Mouse (Mus musculus): ENCODE measurements around the gene Hspb1. TPM values are rescaled to one million over a fixed set of nuclear protein-coding genes. Genes with fewer than 3 reads are reported as not detected.

Hspb1 gene
- polyA plus RNA-seq, 1 experiment from 2014 or later, result 113 TPM

- WGBS, result 59% methylated on average over 3 of the region's 3 CpGs
- no peaks in the 10 kb centered on the region for H3K27me3 ChIP-seq (ENCODE audit: insufficient read depth, low read length)
- no peaks in the 10 kb centered on the region for H3K9me3 ChIP-seq (replicated peaks; ENCODE audit: low read length)
- no peaks in the 10 kb centered on the region for H3K36me3 ChIP-seq (ENCODE audit: insufficient read depth, low read length)
- H3K9ac ChIP-seq (ENCODE audit: low read depth, low read length), result no peak overlapping the region
- no peak overlapping the region for H3K27ac ChIP-seq
- TF ChIP-seq CTCF (IDR thresholded peaks at IDR 0.05; ENCODE audit: low read depth), result no peak
- DNase-seq (ENCODE audit: low spot score), result no peak
- 0 out of 2 replicates have a peak, but pooled peaks cover 3% of the 10 kb centered on the region for H3K4me1 ChIP-seq (replicated peaks; ENCODE audit: insufficient read depth, low read length)
- no peak overlapping the region for H3K4me2 ChIP-seq (ENCODE audit: low read length)
- H3K4me3 ChIP-seq (replicated peaks; ENCODE audit: low read depth, low read length), result no peak overlapping the region
- ATAC-seq (replicated peaks; ENCODE audit: low FRiP score, low read depth), result no peak
Observed at GRCm38 (mm10) chr5:135890920-135891319, 3.2 kb downstream of the Hspb1 start.

GRCm38 (mm10) chr5:135892589-135893351 is 5.1 kb downstream of the Hspb1 start:
- DNase-seq (ENCODE audit: low spot score), result no peak
- H3K9me3 ChIP-seq (replicated peaks; ENCODE audit: low read length), result no peaks in the 10 kb centered on the region
- 47% methylated on average over 9 of the region's 9 CpGs for WGBS
- H3K36me3 ChIP-seq (ENCODE audit: insufficient read depth, low read length), result no peaks in the 10 kb centered on the region
- 0 out of 2 replicates have a peak, but pooled peaks cover 3% of the 10 kb centered on the region for H3K4me1 ChIP-seq (replicated peaks; ENCODE audit: insufficient read depth, low read length)
- TF ChIP-seq CTCF (IDR thresholded peaks at IDR 0.05; ENCODE audit: low read depth), result no peak
- ATAC-seq (replicated peaks; ENCODE audit: low FRiP score, low read depth), result no peak
- H3K27me3 ChIP-seq (ENCODE audit: insufficient read depth, low read length), result no peaks in the 10 kb centered on the region
- no peak overlapping the region for H3K4me2 ChIP-seq (ENCODE audit: low read length)
- H3K9ac ChIP-seq (ENCODE audit: low read depth, low read length), result no peak overlapping the region
- H3K27ac ChIP-seq, result no peak overlapping the region
- no peak overlapping the region for H3K4me3 ChIP-seq (replicated peaks; ENCODE audit: low read depth, low read length)

- no peaks in the 10 kb centered on the region for H3K27me3 ChIP-seq (ENCODE audit: insufficient read depth, low read length)
- no peak for TF ChIP-seq CTCF (IDR thresholded peaks at IDR 0.05; ENCODE audit: low read depth)
- DNase-seq (ENCODE audit: low spot score) (no peak), ATAC-seq (replicated peaks; ENCODE audit: low FRiP score, low read depth) (no peak)
- 81% methylated on average over 6 of the region's 6 CpGs for WGBS
- H3K4me2 ChIP-seq (ENCODE audit: low read length), result no peak overlapping the region
- no peaks in the 10 kb centered on the region for H3K36me3 ChIP-seq (ENCODE audit: insufficient read depth, low read length)
- H3K9ac ChIP-seq (ENCODE audit: low read depth, low read length), result no peak overlapping the region
- H3K9me3 ChIP-seq (replicated peaks; ENCODE audit: low read length), result no peaks in the 10 kb centered on the region
- 0 out of 2 replicates have a peak, but pooled peaks cover 3% of the 10 kb centered on the region for H3K4me1 ChIP-seq (replicated peaks; ENCODE audit: insufficient read depth, low read length)
- H3K4me3 ChIP-seq (replicated peaks; ENCODE audit: low read depth, low read length), result no peak overlapping the region
- no peak overlapping the region for H3K27ac ChIP-seq
Observed at GRCm38 (mm10) chr5:135894958-135895357, 7.2 kb downstream of the Hspb1 start.

DNA sequence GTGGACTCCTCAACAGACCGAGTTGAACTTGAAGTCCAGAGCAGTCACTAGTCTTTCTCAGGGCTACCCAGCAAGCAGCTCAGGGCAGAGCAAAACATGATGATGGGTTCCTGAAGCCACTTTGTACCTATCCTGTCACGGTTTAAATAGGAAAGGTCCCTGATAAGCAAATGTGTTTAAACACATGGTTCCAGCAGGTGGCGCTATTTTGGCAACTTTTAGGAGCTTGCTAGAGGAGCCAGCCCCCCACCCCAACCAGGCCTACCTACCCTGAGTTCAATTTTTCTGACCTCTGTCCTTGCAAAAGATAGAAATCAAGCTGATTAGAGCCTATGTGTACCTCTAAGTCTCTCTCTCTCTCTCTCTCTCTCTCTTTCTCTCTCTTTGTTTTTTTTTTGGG is 10.3 kb downstream of the Hspb1 start:
- ATAC-seq (replicated peaks; ENCODE audit: low FRiP score, low read depth), result no peak
- WGBS, result 29% methylated on average over 3 of the region's 3 CpGs
- Histone ChIP-seq H3K36me3 (ENCODE audit: insufficient read depth, low read length) (no peaks in the 10 kb centered on the region), H3K4me2 (ENCODE audit: low read length) (no peak overlapping the region), H3K4me1 (replicated peaks; ENCODE audit: insufficient read depth, low read length) (no peaks in the 10 kb centered on the region), H3K4me3 (replicated peaks; ENCODE audit: low read depth, low read length) (no peak overlapping the region), H3K9me3 (replicated peaks; ENCODE audit: low read length) (no peaks in the 10 kb centered on the region), H3K27me3 (ENCODE audit: insufficient read depth, low read length) (no peaks in the 10 kb centered on the region), H3K9ac (ENCODE audit: low read depth, low read length) (no peak overlapping the region), H3K27ac (no peak overlapping the region)
- DNase-seq (ENCODE audit: low spot score), result peak; percentile 71
- peak; percentile 66 for TF ChIP-seq CTCF (IDR thresholded peaks at IDR 0.05; ENCODE audit: low read depth)

DNA sequence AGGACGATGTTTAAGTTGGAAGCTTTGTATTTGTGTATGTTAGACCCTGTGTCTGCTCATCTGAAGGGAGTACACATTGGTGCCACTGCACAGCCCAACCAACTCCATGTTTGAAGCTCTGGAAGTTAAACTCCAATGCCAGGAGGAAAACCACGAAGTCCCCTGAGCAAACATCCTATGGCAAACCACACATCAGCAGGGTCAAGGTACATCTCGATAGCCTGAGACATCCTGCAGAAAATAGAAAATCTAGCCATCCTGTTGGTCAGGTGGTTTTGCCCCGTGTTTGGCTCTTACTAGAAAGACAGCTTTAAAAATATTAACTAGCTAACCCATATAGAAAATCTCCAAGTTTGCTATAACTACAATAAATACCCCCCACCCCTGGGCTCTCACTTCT is 11.3 kb downstream of the Hspb1 start:
- 78% methylated on average over 4 of the region's 4 CpGs for WGBS
- TF ChIP-seq CTCF (IDR thresholded peaks at IDR 0.05; ENCODE audit: low read depth), result no peak
- Histone ChIP-seq H3K27me3 (ENCODE audit: insufficient read depth, low read length) (no peaks in the 10 kb centered on the region), H3K36me3 (ENCODE audit: insufficient read depth, low read length) (no peaks in the 10 kb centered on the region), H3K9me3 (replicated peaks; ENCODE audit: low read length) (no peaks in the 10 kb centered on the region), H3K4me1 (replicated peaks; ENCODE audit: insufficient read depth, low read length) (no peaks in the 10 kb centered on the region), H3K27ac (no peak overlapping the region), H3K9ac (ENCODE audit: low read depth, low read length) (no peak overlapping the region), H3K4me2 (ENCODE audit: low read length) (no peak overlapping the region), H3K4me3 (replicated peaks; ENCODE audit: low read depth, low read length) (no peak overlapping the region)
- no peak for DNase-seq (ENCODE audit: low spot score)
- no peak for ATAC-seq (replicated peaks; ENCODE audit: low FRiP score, low read depth)

DNA sequence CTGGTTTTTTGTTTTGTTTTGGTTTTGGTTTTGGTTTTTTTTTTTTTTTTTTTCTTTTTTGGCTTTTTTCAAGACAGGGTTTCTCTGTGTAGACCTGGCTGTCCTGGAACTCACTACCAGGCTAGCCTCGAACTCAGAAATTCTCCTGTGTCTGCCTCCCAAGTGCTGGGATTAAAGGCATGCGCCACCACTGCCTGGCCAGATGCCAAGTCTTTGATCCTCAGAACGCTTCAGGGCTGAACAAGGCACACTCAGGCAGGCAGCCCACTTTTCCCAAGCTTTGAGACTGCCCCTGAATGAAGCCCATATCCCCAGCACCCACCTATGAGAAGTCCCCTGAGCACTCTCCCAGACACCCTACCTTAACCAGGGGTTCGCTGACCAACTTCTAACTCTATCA is 12.1 kb downstream of the Hspb1 start:
- Histone ChIP-seq H3K27ac (no peak overlapping the region), H3K9me3 (replicated peaks; ENCODE audit: low read length) (no peaks in the 10 kb centered on the region), H3K27me3 (ENCODE audit: insufficient read depth, low read length) (no peaks in the 10 kb centered on the region), H3K4me3 (replicated peaks; ENCODE audit: low read depth, low read length) (no peak overlapping the region), H3K4me1 (replicated peaks; ENCODE audit: insufficient read depth, low read length) (no peaks in the 10 kb centered on the region), H3K9ac (ENCODE audit: low read depth, low read length) (no peak overlapping the region), H3K4me2 (ENCODE audit: low read length) (no peak overlapping the region), H3K36me3 (ENCODE audit: insufficient read depth, low read length) (no peaks in the 10 kb centered on the region)
- ATAC-seq (replicated peaks; ENCODE audit: low FRiP score, low read depth) (no peak), DNase-seq (ENCODE audit: low spot score) (no peak)
- no peak for TF ChIP-seq CTCF (IDR thresholded peaks at IDR 0.05; ENCODE audit: low read depth)
- WGBS, result 57% methylated on average over 4 of the region's 4 CpGs

All from kidney, postnatal 0 days (tissue).